Mouse (Mus musculus): ENCODE measurements around the gene Cyth4. TPM values are rescaled to one million over a fixed set of nuclear protein-coding genes. Genes with fewer than 3 reads are reported as not detected.

Cyth4 gene
- 2.0 and 3.7 TPM in 2 replicates for polyA plus RNA-seq (2014; fragmentation: Nextera tagmentation; extraction: Ambion mirVana)

DNA sequence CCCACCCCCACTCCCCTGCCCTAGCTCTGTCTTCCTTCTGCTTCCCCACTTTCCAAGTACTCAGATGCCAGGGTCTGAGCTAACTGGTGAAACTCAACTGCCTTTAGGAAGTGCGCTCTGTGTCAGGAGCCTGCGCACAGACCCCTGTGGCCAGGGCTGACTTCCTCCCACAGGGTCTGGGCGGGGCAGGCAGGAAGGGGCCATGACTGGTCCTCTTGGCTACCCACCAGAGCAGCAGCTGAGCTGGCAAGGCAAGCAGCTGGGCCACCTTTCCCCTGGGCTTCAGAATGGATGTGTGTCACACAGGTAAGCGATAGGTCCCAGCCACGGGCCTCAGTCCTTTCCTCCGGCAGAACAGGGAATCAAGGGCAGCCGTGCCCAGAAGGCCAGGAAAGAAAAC lies at the start of gene Cyth4:
Gene Cyth4 (plus strand): TSS at position 134 of the 400 bp plus-strand sequence.
- H3K27ac ChIP-seq (ENCODE audit: low read depth, low read length) = no peak within 1 kb of the TSS
- no peaks in the 10 kb centered on the region for H3K36me3 ChIP-seq (ENCODE audit: control insufficient read depth, insufficient read depth, low read length)
- H3K4me3 ChIP-seq (ENCODE audit: low read depth, low read length) = no peak within 1 kb of the TSS
- no peak within 1 kb of the TSS for H3K9ac ChIP-seq (replicated peaks; ENCODE audit: low read depth, low read length)
- WGBS = 81% methylated on average over 7 of the region's 7 CpGs
- no peaks in the 10 kb centered on the region for H3K9me3 ChIP-seq (ENCODE audit: control insufficient read depth, low read length)
- ATAC-seq (ENCODE audit: low read depth) = no peak
- no peak within 1 kb of the TSS for H3K4me2 ChIP-seq (ENCODE audit: low read depth, low read length)
- H3K27me3 ChIP-seq (ENCODE audit: control insufficient read depth, insufficient read depth, low read length) = no peaks in the 10 kb centered on the region
- H3K4me1 ChIP-seq (ENCODE audit: control insufficient read depth, insufficient read depth, low read length) = no peaks in the 10 kb centered on the region

DNA sequence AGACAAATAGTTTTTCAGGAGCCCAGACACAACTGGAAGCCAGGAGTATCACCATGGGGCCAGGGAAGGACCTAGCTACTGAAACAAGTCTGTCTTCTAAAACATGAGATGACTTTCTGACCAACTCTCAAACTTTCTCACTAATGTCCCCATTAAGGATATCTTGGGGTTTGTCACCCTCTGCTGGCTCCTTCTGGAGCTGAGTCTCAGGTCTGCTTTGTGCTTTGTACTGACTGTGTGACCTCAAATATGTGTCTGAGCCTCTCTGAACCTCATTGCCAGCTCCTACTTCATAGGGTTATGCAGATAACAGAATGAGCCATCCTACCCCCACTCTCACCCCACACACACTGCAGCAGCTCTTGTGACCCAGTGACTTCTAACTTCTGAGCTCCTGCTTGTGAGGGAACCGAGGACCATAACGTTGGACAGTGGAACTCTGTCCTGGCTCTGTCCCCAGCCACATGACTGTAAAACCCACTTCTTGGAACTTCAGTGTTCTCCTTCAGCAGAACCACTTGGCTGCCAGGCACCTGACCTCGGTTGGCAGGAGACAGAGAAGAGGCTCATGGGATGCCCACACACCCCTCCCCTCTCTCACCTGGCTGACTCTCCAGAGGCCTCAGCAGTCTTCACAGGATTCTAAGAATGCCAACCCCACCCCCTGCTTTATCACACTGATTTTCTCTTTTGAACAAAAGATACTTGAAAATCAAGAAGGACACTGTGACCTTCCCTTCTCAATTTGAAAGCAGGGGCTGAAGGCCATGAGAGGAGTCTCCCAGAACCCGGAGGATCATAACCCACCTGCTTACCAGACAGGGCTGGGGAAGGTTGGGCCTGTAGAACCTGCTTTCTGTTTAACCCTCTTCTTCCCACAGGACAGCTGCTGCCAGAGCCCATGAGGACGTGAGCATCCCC lies 49.2 kb upstream of the Cyth4 start:
- Histone ChIP-seq H3K36me3 (ENCODE audit: control insufficient read depth, insufficient read depth, low read length) (no peaks in the 10 kb centered on the region), H3K27ac (ENCODE audit: low read depth, low read length) (no peak overlapping the region), H3K4me2 (ENCODE audit: low read depth, low read length) (no peak overlapping the region), H3K9me3 (ENCODE audit: control insufficient read depth, low read length) (no peaks in the 10 kb centered on the region), H3K4me3 (ENCODE audit: low read depth, low read length) (no peak overlapping the region), H3K4me1 (ENCODE audit: control insufficient read depth, insufficient read depth, low read length) (peaks cover 7% of the 10 kb centered on the region; the same call in 1 of the 2 replicates), H3K9ac (replicated peaks; ENCODE audit: low read depth, low read length) (no peak overlapping the region), H3K27me3 (ENCODE audit: control insufficient read depth, insufficient read depth, low read length) (no peaks in the 10 kb centered on the region; the same call in 1 of the 2 replicates)
- 50% methylated on average over 5 of the region's 5 CpGs for WGBS
- no peak for ATAC-seq (ENCODE audit: low read depth)

DNA sequence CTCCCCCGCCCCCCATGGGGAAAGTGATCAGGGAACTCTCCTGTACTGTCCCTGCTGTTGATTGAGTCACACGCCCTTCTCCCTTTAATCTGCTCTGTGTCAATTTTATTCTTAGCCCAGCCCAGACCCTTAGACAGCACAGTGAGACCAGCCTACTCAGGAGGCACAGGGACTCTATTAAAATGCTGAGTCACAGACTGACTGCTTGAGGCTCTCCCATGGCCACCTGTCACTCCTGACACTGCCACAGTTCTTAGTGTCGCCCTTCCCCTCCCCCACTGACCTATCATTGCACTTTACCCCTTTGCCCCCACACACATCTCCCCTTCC lies 48.5 kb upstream of the Cyth4 start:
- Histone ChIP-seq H3K27me3 (ENCODE audit: control insufficient read depth, insufficient read depth, low read length) (no peaks in the 10 kb centered on the region; the same call in 1 of the 2 replicates), H3K36me3 (ENCODE audit: control insufficient read depth, insufficient read depth, low read length) (no peaks in the 10 kb centered on the region), H3K4me2 (ENCODE audit: low read depth, low read length) (no peak overlapping the region), H3K9ac (replicated peaks; ENCODE audit: low read depth, low read length) (no peak overlapping the region), H3K27ac (ENCODE audit: low read depth, low read length) (no peak overlapping the region), H3K4me1 (ENCODE audit: control insufficient read depth, insufficient read depth, low read length) (peaks cover 7% of the 10 kb centered on the region; the same call in 1 of the 2 replicates), H3K9me3 (ENCODE audit: control insufficient read depth, low read length) (no peaks in the 10 kb centered on the region), H3K4me3 (ENCODE audit: low read depth, low read length) (no peak overlapping the region)
- no peak for ATAC-seq (ENCODE audit: low read depth)
- WGBS = 22% methylated on average over 3 of the region's 3 CpGs

DNA sequence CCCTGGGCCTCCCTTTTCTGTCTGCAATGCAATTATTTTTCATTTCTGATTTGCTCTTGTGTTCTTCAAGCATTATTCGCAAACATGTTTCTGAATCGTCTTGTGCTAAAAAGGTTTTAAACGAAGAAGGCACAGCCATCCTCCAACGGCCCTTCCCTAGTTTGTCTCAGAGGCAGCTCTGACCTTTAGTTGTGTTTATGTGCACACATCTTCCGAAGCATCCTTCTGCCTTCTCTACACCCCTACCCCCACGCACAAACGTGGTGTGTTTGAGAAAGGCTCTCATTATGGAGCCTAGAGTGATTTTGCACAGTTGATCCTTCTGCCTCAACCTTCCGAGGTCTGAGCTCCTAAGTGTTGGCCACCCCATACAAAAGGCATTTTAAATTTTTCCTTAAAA lies 48.1 kb upstream of the Cyth4 start:
- no peak overlapping the region for H3K4me3 ChIP-seq (ENCODE audit: low read depth, low read length)
- no peak overlapping the region for H3K9ac ChIP-seq (replicated peaks; ENCODE audit: low read depth, low read length)
- H3K36me3 ChIP-seq (ENCODE audit: control insufficient read depth, insufficient read depth, low read length) = no peaks in the 10 kb centered on the region
- WGBS = 67% methylated on average over 8 of the region's 8 CpGs
- H3K27me3 ChIP-seq (ENCODE audit: control insufficient read depth, insufficient read depth, low read length) = no peaks in the 10 kb centered on the region; the same call in 1 of the 2 replicates
- no peaks in the 10 kb centered on the region for H3K9me3 ChIP-seq (ENCODE audit: control insufficient read depth, low read length)
- H3K4me1 ChIP-seq (ENCODE audit: control insufficient read depth, insufficient read depth, low read length) = peaks cover 7% of the 10 kb centered on the region; the same call in 1 of the 2 replicates
- H3K27ac ChIP-seq (ENCODE audit: low read depth, low read length) = no peak overlapping the region
- ATAC-seq (ENCODE audit: low read depth) = no peak
- no peak overlapping the region for H3K4me2 ChIP-seq (ENCODE audit: low read depth, low read length)

DNA sequence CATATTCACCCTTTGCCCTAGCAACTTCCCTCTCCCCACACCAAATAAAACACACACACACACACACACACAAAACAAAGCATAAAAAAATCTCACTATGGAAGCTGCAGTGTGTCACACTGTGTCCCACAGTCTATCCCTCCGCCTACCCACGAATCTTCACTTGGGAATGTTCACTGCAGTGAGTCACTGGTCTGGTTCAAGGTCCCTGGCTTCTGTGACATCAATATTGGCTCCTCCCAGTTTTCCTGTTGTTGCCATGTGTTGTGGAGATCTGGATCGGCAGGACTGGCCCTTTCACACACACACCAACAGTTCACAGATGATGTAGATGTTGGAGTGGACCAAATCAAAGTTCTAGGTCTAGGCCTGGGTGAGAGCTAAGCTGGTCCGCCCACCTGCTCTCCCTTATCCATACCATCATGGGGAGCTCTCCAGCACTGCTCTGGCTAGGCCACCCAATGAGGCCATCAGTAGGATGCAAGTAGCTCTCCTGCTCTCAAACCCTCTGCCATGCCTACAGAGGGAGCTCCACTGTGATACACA lies 47.6 kb upstream of the Cyth4 start:
- 88% methylated on average over 4 of the region's 4 CpGs for WGBS

DNA sequence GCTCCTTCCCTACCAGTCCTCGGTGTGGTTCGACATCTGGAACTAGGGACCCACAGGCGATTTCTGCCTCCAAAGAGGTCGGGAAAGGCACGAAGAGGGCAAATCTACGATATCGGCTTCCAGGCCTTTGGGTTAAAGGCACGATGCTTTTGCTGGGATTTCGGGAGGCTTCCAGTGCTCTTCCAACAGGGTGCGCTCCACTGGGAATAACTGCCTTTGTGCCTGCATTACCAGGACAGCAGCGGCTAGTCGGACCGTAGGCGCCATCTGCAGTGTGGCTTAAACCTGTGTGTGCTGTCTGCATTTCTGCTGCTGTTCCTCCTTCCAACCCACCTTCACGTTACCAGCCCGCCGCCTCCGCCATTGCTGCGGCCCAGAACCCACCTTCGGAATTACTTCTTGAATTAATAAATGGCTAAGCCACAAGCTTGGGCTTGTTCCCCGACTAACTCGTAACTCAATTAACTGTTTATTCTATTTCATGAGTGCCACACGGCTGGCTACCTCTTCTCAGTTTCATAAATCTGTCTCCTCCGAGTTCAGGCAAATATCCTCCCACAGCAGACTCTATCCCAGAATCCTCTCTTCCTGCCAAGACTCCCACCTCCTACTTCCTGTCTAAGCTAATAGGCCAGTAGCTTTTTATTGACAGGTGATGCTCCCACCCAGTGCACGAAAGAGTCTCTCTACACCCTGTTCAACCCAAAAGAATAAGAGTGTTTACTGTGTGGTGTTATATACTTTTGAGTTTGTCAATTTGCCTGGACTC lies 42.1 kb upstream of the Cyth4 start:
- Histone ChIP-seq H3K36me3 (ENCODE audit: control insufficient read depth, insufficient read depth, low read length) (no peaks in the 10 kb centered on the region), H3K4me3 (ENCODE audit: low read depth, low read length) (no peak overlapping the region), H3K4me1 (ENCODE audit: control insufficient read depth, insufficient read depth, low read length) (no peaks in the 10 kb centered on the region), H3K9ac (replicated peaks; ENCODE audit: low read depth, low read length) (no peak overlapping the region), H3K27ac (ENCODE audit: low read depth, low read length) (no peak overlapping the region), H3K9me3 (ENCODE audit: control insufficient read depth, low read length) (no peaks in the 10 kb centered on the region), H3K27me3 (ENCODE audit: control insufficient read depth, insufficient read depth, low read length) (no peaks in the 10 kb centered on the region), H3K4me2 (ENCODE audit: low read depth, low read length) (no peak overlapping the region)
- no peak for ATAC-seq (ENCODE audit: low read depth)
- WGBS = 64% methylated on average over 25 of the region's 25 CpGs

More for the DNA sequence above, 47.6 kb upstream of the Cyth4 start:
- H3K4me1 ChIP-seq (ENCODE audit: control insufficient read depth, insufficient read depth, low read length) = peaks cover 7% of the 10 kb centered on the region; the same call in 1 of the 2 replicates
- no peaks in the 10 kb centered on the region for H3K36me3 ChIP-seq (ENCODE audit: control insufficient read depth, insufficient read depth, low read length)
- no peaks in the 10 kb centered on the region for H3K9me3 ChIP-seq (ENCODE audit: control insufficient read depth, low read length)
- H3K4me2 ChIP-seq (ENCODE audit: low read depth, low read length) = no peak overlapping the region
- H3K27ac ChIP-seq (ENCODE audit: low read depth, low read length) = no peak overlapping the region
- ATAC-seq (ENCODE audit: low read depth) = no peak
- H3K27me3 ChIP-seq (ENCODE audit: control insufficient read depth, insufficient read depth, low read length) = no peaks in the 10 kb centered on the region; the same call in 1 of the 2 replicates
- H3K4me3 ChIP-seq (ENCODE audit: low read depth, low read length) = no peak overlapping the region
- no peak overlapping the region for H3K9ac ChIP-seq (replicated peaks; ENCODE audit: low read depth, low read length)

DNA sequence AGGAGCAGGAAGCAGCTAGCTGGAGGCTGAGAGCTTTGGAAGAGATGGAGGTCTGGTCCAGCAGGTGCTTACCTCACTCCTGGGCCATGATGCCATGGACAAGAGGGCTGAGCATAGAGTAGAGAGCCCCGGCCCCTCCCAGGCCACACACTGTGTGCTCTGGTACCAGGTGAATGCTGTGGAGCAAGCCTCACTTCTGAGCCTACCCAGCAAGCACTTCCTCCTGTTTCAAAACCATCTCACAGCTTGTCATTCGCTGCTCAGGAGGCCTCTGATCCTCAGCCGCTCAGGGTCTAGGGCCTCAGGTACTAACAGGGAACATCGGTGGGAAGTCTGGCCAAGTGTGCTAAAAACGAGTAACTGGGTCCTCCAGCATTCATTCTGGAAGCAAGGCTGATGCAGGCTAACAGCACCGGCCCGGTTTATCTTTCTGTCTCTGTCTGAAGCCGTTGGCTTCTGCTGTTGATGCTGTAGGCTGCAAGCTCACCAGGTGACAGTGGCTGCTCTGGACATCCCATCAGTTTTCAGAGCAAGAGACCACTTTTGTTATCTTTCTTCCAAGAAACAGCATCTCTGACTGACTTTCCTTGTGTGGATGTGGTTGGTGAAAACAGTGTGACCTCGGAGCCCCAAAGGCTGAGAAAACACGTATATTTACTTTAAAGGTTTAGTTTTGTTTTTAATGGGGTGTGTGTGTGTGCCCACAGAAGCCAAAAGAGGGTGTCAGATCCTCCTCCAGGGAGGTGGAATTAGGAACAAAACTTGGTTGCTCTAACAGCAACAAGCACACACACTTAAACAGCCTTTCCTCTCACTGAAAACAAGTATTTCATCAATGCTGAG lies 38.9 kb upstream of the Cyth4 start:
- 70% methylated on average over 10 of the region's 10 CpGs for WGBS
- Histone ChIP-seq H3K36me3 (ENCODE audit: control insufficient read depth, insufficient read depth, low read length) (no peaks in the 10 kb centered on the region), H3K27ac (ENCODE audit: low read depth, low read length) (no peak overlapping the region), H3K27me3 (ENCODE audit: control insufficient read depth, insufficient read depth, low read length) (no peaks in the 10 kb centered on the region), H3K4me1 (ENCODE audit: control insufficient read depth, insufficient read depth, low read length) (no peaks in the 10 kb centered on the region), H3K4me3 (ENCODE audit: low read depth, low read length) (no peak overlapping the region), H3K4me2 (ENCODE audit: low read depth, low read length) (no peak overlapping the region), H3K9ac (replicated peaks; ENCODE audit: low read depth, low read length) (no peak overlapping the region), H3K9me3 (ENCODE audit: control insufficient read depth, low read length) (no peaks in the 10 kb centered on the region)
- ATAC-seq (ENCODE audit: low read depth) = no peak

DNA sequence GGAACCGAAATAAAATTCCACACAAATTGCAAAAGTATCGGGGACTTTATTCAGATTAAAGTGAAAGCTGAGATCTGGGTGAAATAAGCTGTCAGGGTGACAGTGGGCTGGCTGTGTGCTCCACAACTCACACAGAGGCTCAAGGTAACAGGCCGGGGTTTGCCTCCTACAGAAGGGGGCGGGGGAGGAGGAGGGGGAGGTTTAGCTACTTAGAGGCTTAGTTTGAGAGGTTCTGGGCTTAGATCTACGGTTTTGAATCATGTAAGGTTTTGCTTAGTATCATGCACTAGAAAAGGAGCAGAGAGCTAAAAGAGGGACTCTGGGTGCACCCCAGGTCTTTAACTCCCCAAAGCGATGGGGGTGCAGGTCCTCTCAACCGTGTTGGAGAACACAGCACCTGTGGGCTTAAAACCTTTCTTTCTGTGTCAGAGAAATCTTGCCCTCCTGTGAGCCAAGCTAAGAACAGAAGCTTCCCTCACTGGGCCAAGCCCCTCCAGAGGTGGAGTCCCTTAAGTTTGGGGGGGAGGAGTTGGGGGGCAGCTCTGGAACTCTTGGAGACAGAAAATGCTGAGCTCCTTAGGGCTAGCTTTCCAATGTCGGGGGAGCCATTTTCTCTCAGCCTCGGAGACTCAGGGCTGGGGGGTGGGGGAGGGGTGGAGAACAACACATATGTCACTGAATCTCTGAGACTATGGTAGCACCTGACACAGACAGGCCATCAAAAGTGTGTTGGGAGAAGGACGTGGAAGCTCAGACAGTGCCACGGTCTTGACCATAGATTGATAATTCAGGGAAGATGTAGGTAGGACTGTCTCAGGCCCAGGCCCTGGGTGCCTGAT lies 37.5 kb upstream of the Cyth4 start:
- no peak for ATAC-seq (ENCODE audit: low read depth)
- Histone ChIP-seq H3K36me3 (ENCODE audit: control insufficient read depth, insufficient read depth, low read length) (no peaks in the 10 kb centered on the region), H3K9ac (replicated peaks; ENCODE audit: low read depth, low read length) (no peak overlapping the region), H3K4me1 (ENCODE audit: control insufficient read depth, insufficient read depth, low read length) (no peaks in the 10 kb centered on the region), H3K4me2 (ENCODE audit: low read depth, low read length) (no peak overlapping the region), H3K27me3 (ENCODE audit: control insufficient read depth, insufficient read depth, low read length) (no peaks in the 10 kb centered on the region), H3K9me3 (ENCODE audit: control insufficient read depth, low read length) (no peaks in the 10 kb centered on the region), H3K4me3 (ENCODE audit: low read depth, low read length) (no peak overlapping the region), H3K27ac (ENCODE audit: low read depth, low read length) (no peak overlapping the region)
- WGBS = 66% methylated on average over 11 of the region's 11 CpGs

Data from neural tube, embryonic 14.5 days (tissue).